Mouse (Mus musculus) midbrain, embryonic 13.5 days (tissue): ENCODE data around the gene Carns1. TPM values are rescaled to one million over a fixed set of nuclear protein-coding genes. Genes with fewer than 3 reads are reported as not detected.

Experiments used
- ATAC-seq: fragments of 200-750 bp; cut with Nextera tagmentation; 2 replicates; pipeline ENCODE4 v1.8.0; 2017; ENCODE audit warnings: mild to moderate bottlenecking, moderate TSS enrichment, moderate library complexity
- H3K27ac ChIP-seq: fragments of 300-500 bp; sonication (generic); 2 replicates; pipeline ENCODE4 v1.5.1; 2015; ENCODE audit warnings: inconsistent platforms, mild to moderate bottlenecking, moderate library complexity
- H3K27me3 ChIP-seq: fragments of 300-500 bp; sonication (generic); 2 replicates; pipeline ENCODE4 v1.6.1; 2015; ENCODE audit warnings: mild to moderate bottlenecking, inconsistent platforms
- H3K36me3 ChIP-seq: fragments of 300-500 bp; sonication (generic); 2 replicates; pipeline ENCODE4 v1.6.1; 2015; ENCODE audit warnings: mild to moderate bottlenecking, inconsistent platforms
- H3K4me1 ChIP-seq: fragments of 300-500 bp; sonication (generic); replicated peaks from 2 replicates; pipeline ENCODE4 v1.6.1; 2015; ENCODE audit warnings: inconsistent platforms
- H3K4me2 ChIP-seq: fragments of 300-500 bp; sonication (generic); replicated peaks from 2 replicates; pipeline ENCODE4 v1.6.1; 2015; ENCODE audit warnings: moderate library complexity, mild to moderate bottlenecking, inconsistent platforms
- H3K4me3 ChIP-seq: fragments of 300-500 bp; sonication (generic); replicated peaks from 2 replicates; pipeline ENCODE4 v1.5.1; 2015; ENCODE audit warnings: mild to moderate bottlenecking, inconsistent platforms
- H3K9ac ChIP-seq: fragments of 300-500 bp; sonication (generic); replicated peaks from 2 replicates; pipeline ENCODE4 v1.6.1; 2015; ENCODE audit warnings: mild to moderate bottlenecking, inconsistent platforms
- H3K9me3 ChIP-seq: fragments of 300-500 bp; sonication (generic); 2 replicates; pipeline ENCODE4 v1.6.1; 2016; ENCODE audit warnings: mild to moderate bottlenecking, inconsistent platforms
- WGBS: fragments of 180-500 bp; shearing (Covaris S2); methylation state at CpG from one replicate; pipeline ENCODE4 v1.1.7; 2015; 5-methylcytosine and 5-hydroxymethylcytosine counted together
- polyA plus RNA-seq: library from polyadenylated mRNA; unstranded; fragments of >200 nt; fragmentation: Nextera tagmentation; extraction: Ambion mirVana; gene quantifications from 2 replicates; pipeline ENCODE4 v1.2.1, GENCODE M21; 2015

Gene Carns1
- polyA plus RNA-seq, 1 experiment from 2014 or later: 4.2 TPM

DNA sequence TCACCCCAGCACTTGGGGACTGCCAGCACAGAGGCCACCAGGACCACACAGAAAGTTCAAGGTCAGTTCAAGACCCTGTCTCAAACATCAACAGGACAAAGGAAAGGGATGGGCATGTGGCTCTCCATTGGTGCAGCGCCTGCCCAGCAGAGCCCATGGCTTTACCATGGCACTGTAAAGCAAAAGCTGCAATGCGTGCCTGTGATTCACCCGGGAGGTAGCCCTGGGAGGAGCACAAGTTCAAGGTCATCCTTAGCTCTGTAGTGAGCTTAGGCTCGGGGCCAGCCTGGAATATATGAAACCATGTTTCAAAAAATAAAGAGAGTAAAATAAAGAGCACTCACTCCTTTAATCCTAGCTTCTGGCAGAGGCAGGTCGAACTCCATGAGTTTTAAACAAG is 23.4 kb downstream of the Carns1 start:
- Histone ChIP-seq H3K4me1 (peaks cover 35% of the 10 kb centered on the region), H3K36me3 (peaks cover 56% of the 10 kb centered on the region), H3K9me3 (no peaks in the 10 kb centered on the region), H3K27ac (no peak overlapping the region), H3K4me3 (no peak overlapping the region), H3K4me2 (no peak overlapping the region), H3K9ac (no peak overlapping the region), H3K27me3 (no peaks in the 10 kb centered on the region)
- WGBS: 91% methylated on average over 5 of the region's 5 CpGs
- ATAC-seq: no peak

DNA sequence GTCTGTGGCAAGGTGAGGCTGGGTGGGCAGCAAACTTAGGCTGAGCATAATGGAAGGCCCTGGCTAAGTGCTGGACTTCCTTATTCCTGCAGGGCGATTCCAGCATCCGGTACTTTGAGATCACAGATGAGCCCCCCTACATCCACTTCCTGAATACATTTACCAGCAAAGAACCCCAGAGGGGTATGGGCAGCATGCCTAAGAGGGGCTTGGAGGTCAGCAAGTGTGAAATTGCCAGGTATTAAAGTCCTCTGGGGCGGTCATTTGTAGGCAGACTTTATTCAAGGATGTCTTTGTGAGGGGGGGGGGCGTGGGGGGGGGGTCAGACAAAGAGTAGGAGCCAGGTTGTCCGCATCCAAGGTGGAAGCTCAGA is 23.8 kb downstream of the Carns1 start:
- H3K27ac ChIP-seq: no peak overlapping the region
- H3K36me3 ChIP-seq: peaks cover 52% of the 10 kb centered on the region
- 80% methylated on average over 5 of the region's 5 CpGs for WGBS
- H3K4me3 ChIP-seq: no peak overlapping the region
- H3K9me3 ChIP-seq: no peaks in the 10 kb centered on the region
- H3K4me2 ChIP-seq: no peak overlapping the region
- no peak overlapping the region for H3K9ac ChIP-seq
- H3K27me3 ChIP-seq: no peaks in the 10 kb centered on the region
- peaks cover 35% of the 10 kb centered on the region for H3K4me1 ChIP-seq
- no peak for ATAC-seq

DNA sequence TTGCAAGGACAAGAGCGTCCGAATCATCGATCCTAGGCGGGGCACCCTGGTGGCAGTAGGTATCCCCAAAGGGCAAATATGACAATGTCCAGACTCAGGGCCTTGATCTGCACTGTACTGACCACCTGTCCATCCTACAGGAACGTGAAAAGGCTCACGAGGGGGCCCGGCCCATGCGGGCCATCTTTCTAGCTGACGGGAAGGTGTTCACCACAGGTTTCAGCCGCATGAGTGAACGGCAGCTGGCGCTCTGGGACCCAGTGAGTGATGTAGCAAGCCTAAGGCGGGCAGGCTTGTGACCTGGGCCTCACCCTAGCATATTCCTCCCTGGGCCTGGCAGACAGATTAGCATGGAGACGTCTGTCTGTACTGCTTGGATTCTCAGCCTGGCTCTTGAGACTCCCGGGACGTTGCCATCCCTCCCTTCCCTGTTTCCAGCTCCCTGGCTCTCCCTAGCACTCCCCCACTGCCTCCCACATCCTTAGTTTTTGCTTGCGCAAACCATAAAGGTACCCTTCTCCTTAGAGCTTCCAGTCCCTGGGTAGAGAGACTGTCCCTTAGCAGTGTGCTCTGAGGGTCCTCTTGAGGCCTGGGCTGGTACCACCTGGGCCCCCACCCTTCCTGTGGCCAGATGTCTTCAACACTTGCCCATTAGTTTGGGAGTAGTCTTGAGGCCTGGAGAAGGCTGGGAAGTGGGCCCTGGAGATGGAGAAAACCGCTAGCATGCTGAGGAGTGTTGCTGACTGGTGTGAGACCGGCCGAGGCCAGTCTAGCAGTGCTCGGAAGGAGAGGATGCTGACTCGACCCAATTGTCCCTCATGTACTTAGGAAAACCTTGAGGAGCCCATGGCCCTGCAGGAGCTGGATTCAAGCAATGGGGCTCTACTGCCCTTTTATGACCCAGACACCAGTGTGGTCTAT is 24.5 kb downstream of the Carns1 start:
- no peak overlapping the region for H3K4me2 ChIP-seq
- WGBS: 91% methylated on average over 22 of the region's 22 CpGs

DNA sequence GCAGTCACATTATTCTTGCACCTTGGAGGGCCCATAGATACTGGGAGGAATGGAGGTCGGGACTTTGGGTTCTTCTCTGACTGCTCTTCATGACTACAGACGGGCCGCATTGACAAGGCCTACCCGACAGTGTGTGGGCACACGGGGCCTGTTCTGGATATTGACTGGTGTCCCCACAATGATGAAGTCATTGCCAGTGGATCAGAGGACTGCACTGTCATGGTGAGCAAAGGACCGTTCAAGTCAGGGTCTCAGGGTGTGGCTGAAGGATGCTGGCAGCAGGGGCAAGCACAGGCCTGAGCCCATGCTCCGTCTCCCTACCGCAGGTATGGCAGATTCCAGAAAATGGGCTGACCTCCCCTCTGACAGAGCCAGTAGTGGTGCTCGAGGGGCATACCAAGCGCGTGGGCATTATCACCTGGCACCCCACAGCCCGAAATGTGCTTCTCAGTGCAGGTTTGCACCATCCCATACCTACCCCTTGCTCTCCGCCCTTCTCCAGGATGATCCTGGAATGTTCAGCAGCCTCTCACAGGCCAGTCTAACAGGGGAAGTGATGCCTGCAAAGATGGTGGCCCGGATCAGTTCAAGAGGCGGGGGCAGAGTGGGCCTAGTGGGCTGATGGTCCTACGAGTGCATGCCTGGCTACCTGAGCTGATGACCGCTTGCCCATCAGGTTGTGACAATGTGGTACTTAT is 25.4 kb downstream of the Carns1 start:
- H3K9ac ChIP-seq: no peak overlapping the region
- peaks cover 35% of the 10 kb centered on the region for H3K4me1 ChIP-seq
- peak overlapping the region; percentile 90 for H3K4me3 ChIP-seq
- H3K9me3 ChIP-seq: no peaks in the 10 kb centered on the region
- 95% methylated on average over 17 of the region's 17 CpGs for WGBS
- H3K4me2 ChIP-seq: 0 out of 2 replicates have a peak overlapping the region, but pooled peaks have one; percentile 94
- no peak for ATAC-seq
- no peak overlapping the region for H3K27ac ChIP-seq
- H3K27me3 ChIP-seq: no peaks in the 10 kb centered on the region
- peaks cover 39% of the 10 kb centered on the region for H3K36me3 ChIP-seq

More for the DNA sequence above, 24.5 kb downstream of the Carns1 start:
- Histone ChIP-seq H3K27me3 (no peaks in the 10 kb centered on the region), H3K9ac (no peak overlapping the region), H3K27ac (no peak overlapping the region), H3K36me3 (peaks cover 46% of the 10 kb centered on the region), H3K9me3 (no peaks in the 10 kb centered on the region), H3K4me3 (no peak overlapping the region), H3K4me1 (peaks cover 35% of the 10 kb centered on the region)
- ATAC-seq: no peak

DNA sequence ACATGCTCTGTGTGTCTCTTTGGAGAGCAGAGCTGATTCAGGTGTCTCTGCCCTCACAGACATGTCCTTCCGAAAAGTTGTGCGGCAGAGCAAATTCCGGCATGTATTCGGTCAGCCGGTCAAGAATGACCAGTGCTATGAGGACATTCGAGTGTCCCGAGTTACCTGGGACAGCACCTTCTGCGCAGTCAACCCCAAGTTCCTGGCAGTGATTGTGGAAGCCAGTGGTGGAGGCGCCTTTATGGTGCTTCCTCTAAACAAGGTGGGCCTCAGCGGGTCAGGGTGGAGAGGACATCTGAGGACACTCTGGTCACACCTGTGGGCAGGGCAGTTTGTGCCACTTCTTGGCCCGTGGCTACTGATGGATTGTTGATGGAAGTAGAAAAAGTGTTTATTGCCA is 26.0 kb downstream of the Carns1 start:
- Histone ChIP-seq H3K9me3 (no peaks in the 10 kb centered on the region), H3K36me3 (peaks cover 39% of the 10 kb centered on the region), H3K27ac (peak overlapping the region; percentile 54; the same call in 1 of the 2 replicates), H3K4me3 (peak overlapping the region; percentile 90), H3K27me3 (no peaks in the 10 kb centered on the region), H3K4me2 (peak overlapping the region; percentile 94), H3K9ac (peak overlapping the region; percentile 92), H3K4me1 (peaks cover 35% of the 10 kb centered on the region)
- ATAC-seq: no peak
- 91% methylated on average over 11 of the region's 11 CpGs for WGBS

DNA sequence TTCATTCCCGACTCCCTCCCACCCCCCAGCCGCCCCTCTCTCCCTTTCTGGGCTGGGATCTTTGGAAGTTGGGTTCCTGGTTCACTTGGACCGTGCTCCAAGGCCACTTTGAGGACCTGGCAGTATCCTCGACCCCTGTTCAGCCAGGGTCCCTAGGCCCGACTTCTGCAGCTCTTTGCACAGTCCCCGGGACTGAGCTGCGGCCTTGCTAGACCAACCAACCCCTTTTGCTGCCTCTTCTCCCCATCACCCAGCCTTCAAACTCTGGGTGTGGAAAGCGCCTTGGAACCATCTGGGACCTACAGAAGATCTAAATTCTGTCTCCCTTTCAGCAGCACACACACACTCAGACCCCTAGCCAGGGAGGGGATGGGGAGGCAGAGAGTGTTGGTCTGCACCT is 26.5 kb downstream of the Carns1 start:
- peak overlapping the region; percentile 94 for H3K4me2 ChIP-seq
- peaks cover 35% of the 10 kb centered on the region for H3K4me1 ChIP-seq
- H3K36me3 ChIP-seq: peaks cover 37% of the 10 kb centered on the region
- no peaks in the 10 kb centered on the region for H3K9me3 ChIP-seq
- no peak; the same call in 1 of the 2 replicates for ATAC-seq
- peak overlapping the region; percentile 54 for H3K27ac ChIP-seq
- H3K9ac ChIP-seq: peak overlapping the region; percentile 92
- WGBS: 4% methylated on average over 8 of the region's 8 CpGs
- peak overlapping the region; percentile 90 for H3K4me3 ChIP-seq
- H3K27me3 ChIP-seq: no peaks in the 10 kb centered on the region

DNA sequence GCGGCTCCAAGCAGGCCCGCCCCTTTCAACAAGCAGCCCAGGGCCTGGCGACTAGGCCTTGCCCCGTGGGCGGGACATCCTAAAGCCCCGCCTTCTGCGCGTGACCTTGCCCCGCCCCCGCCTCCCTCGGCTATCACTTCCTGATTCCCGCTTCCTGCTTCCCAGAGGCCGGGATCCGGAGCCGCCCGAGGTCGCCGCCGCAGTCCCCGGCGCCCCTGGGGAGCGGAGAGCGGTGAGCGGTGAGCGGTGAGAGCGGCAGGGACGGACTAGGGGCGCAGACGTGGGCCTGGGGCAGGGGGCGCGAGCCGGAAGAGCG is 26.8 kb downstream of the Carns1 start, which contains the start of gene Coro1b:
TSS of gene Coro1b (plus strand) at position 129 of the 316 bp plus-strand sequence.
- peak within 1 kb of the TSS; percentile 90 for H3K4me3 ChIP-seq
- H3K4me1 ChIP-seq: peaks cover 35% of the 10 kb centered on the region
- peaks cover 34% of the 10 kb centered on the region for H3K36me3 ChIP-seq
- ATAC-seq: peak; percentile 97
- H3K27me3 ChIP-seq: no peaks in the 10 kb centered on the region
- H3K9me3 ChIP-seq: no peaks in the 10 kb centered on the region
- H3K27ac ChIP-seq: peak within 1 kb of the TSS; percentile 54
- WGBS: under 1% methylated on average over 33 of the region's 33 CpGs
- H3K4me2 ChIP-seq: peak within 1 kb of the TSS; percentile 94
- H3K9ac ChIP-seq: peak within 1 kb of the TSS; percentile 92

GRCm38 (mm10) chr19:4147782-4148490 is 27.3 kb downstream of the Carns1 start:
- H3K4me1 ChIP-seq: peaks cover 35% of the 10 kb centered on the region
- peak overlapping the region; percentile 44; the same call in 1 of the 2 replicates for H3K27ac ChIP-seq
- 31% methylated on average over 9 of the region's 9 CpGs for whole genome bisulfite sequencing

DNA sequence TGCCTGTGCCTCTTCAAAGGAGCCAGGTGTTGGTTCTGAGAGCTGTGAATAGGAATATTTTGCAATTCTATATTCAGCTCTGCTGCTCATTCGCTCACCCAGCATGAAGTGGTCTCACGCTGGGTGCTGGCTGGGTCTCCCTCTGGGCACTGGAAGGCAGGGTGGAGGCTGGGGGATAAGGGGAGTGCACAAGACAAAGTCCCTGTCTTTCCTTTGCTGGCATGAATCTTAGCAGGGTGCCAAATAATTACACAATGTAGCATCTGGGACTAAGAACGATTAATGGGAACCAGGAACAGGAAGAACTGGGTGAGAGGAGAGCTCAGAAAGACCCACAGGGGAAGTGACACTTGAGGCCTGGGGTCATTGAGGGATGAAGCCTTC is 28.3 kb downstream of the Carns1 start:
- no peaks in the 10 kb centered on the region for H3K9me3 ChIP-seq
- H3K27me3 ChIP-seq: no peaks in the 10 kb centered on the region
- no peak overlapping the region for H3K4me2 ChIP-seq
- ATAC-seq: no peak
- H3K9ac ChIP-seq: no peak overlapping the region
- H3K27ac ChIP-seq: no peak overlapping the region
- no peak overlapping the region for H3K4me3 ChIP-seq
- peaks cover 35% of the 10 kb centered on the region for H3K4me1 ChIP-seq
- H3K36me3 ChIP-seq: peaks cover 20% of the 10 kb centered on the region
- 50% methylated on average over 3 of the region's 3 CpGs for WGBS

More at GRCm38 (mm10) chr19:4147782-4148490, 27.3 kb downstream of the Carns1 start:
- Histone ChIP-seq H3K4me3 (peak overlapping the region; percentile 90), H3K9me3 (no peaks in the 10 kb centered on the region), H3K27me3 (no peaks in the 10 kb centered on the region), H3K4me2 (peak overlapping the region; percentile 94), H3K36me3 (peaks cover 28% of the 10 kb centered on the region), H3K9ac (peak overlapping the region; percentile 92)
- peak; percentile 51 for ATAC-seq

DNA sequence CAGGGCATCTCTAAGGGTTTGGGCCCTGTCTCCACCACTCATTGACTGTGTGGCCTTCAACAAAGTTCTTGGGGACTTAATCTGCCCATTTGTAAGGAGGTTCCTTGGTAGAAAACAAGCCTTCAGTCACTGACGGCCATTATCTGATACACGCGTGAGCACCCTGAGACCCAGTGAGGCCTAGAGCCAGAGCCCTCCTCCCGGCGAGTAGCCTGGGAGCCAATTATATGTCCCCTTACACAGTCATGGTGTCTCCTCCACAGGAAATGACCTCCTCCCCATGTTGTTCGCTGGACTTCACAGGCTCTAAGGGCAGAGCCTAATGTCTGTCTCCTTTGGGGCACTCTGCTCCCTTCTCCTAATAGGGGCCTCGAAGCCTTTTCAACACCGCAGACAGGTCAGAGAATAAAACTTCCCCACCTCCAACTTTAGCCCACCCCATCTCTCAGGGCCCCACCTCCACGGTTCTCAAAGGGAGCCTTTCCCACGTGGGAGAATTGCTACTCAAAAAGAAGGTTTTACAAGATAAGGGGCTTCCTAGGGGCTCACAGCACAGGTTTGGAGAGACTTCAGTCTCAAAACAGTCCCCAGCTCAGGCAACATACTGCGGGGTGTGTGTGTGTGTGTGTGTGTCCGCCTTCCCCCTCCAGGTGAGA is 28.8 kb downstream of the Carns1 start:
- peaks cover 16% of the 10 kb centered on the region for H3K36me3 ChIP-seq
- H3K4me3 ChIP-seq: no peak overlapping the region
- 60% methylated on average over 12 of the region's 12 CpGs for WGBS
- no peaks in the 10 kb centered on the region for H3K27me3 ChIP-seq
- peaks cover 35% of the 10 kb centered on the region for H3K4me1 ChIP-seq
- H3K9ac ChIP-seq: no peak overlapping the region
- no peak for ATAC-seq
- H3K4me2 ChIP-seq: no peak overlapping the region
- H3K9me3 ChIP-seq: no peaks in the 10 kb centered on the region
- no peak overlapping the region for H3K27ac ChIP-seq

DNA sequence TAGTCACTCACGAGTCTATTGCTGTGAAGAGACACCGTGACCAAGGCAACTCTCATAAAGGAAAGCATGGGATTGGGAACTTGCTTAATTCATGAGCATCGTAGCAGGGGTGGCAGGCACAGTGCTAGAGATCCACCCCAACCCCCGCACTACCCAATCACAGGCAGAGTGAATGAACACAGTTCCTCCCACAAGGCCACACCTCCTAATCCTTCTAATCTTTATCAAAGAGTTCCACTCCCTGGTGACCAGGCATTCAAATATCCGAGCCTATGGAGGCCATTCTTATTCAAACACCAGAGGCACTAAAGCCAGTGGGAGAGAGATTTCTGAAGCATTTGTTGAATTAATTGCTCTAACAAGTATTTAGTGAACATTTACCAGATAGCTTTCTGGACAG is 29.3 kb downstream of the Carns1 start:
- Histone ChIP-seq H3K4me1 (peaks cover 32% of the 10 kb centered on the region), H3K27ac (no peak overlapping the region), H3K4me2 (no peak overlapping the region), H3K27me3 (no peaks in the 10 kb centered on the region), H3K36me3 (peaks cover 11% of the 10 kb centered on the region), H3K4me3 (no peak overlapping the region), H3K9ac (no peak overlapping the region), H3K9me3 (no peaks in the 10 kb centered on the region)
- 80% methylated on average over 5 of the region's 5 CpGs for WGBS
- no peak for ATAC-seq
